Mouse (Mus musculus) forebrain, postnatal 0 days (tissue): ENCODE measurements around the gene Pkm. TPM values are rescaled to one million over a fixed set of nuclear protein-coding genes. Genes with fewer than 3 reads are reported as not detected.

Experiments
- ATAC-seq: fragments of 200-750 bp; cut with Nextera tagmentation; 2 replicates; pipeline ENCODE4 v1.8.0; 2017; ENCODE audit warnings: mild to moderate bottlenecking, moderate library complexity
- DNase-seq: peaks from one replicate; pipeline ENCODE4 v3.0.0-alpha.2; 2015
- H3K27ac ChIP-seq: fragments of 300-500 bp; sonication (generic); 2 replicates; pipeline ENCODE4 v1.5.1; 2014; ENCODE audit warnings: low read depth, mild to moderate bottlenecking, antibody characterized with exemption, low read length, moderate library complexity, mixed read lengths
- H3K27me3 ChIP-seq: fragments of 300-500 bp; sonication (generic); 2 replicates; pipeline ENCODE4 v1.6.1; 2014; ENCODE audit warnings: mild to moderate bottlenecking, low read length, mixed read lengths; ENCODE audit not compliant: insufficient read depth
- H3K36me3 ChIP-seq: fragments of 300-500 bp; sonication (generic); 2 replicates; pipeline ENCODE4 v1.6.1; 2014; ENCODE audit warnings: mild to moderate bottlenecking, moderate library complexity; ENCODE audit not compliant: insufficient read depth
- H3K4me1 ChIP-seq: fragments of 300-500 bp; sonication (generic); 2 replicates; pipeline ENCODE4 v1.6.1; 2014; ENCODE audit warnings: antibody characterized with exemption; ENCODE audit not compliant: insufficient read depth
- H3K4me2 ChIP-seq: fragments of 300-500 bp; sonication (generic); 2 replicates; pipeline ENCODE4 v1.6.1; 2014; ENCODE audit warnings: low read depth, mild to moderate bottlenecking, moderate library complexity
- H3K4me3 ChIP-seq: fragments of 300-500 bp; sonication (generic); 2 replicates; pipeline ENCODE4 v1.5.1; 2014; ENCODE audit warnings: low read depth, low read length, mixed read lengths
- H3K9ac ChIP-seq: fragments of 300-500 bp; sonication (generic); 2 replicates; pipeline ENCODE4 v1.6.1; 2014; ENCODE audit warnings: mild to moderate bottlenecking
- H3K9me3 ChIP-seq: fragments of 300-500 bp; sonication (generic); 2 replicates; pipeline ENCODE4 v1.6.1; 2016; ENCODE audit warnings: low read length
- CTCF ChIP-seq: sonication (generic); IDR thresholded peaks from 2 replicates; pipeline ENCODE4 v1.5.1; 2016; ENCODE audit warnings: antibody characterized with exemption, control low read depth, low read depth
- WGBS: fragments of 180-500 bp; shearing (Covaris S2); extraction: QIAGEN DNeasy Blood & Tissue Kit; methylation state at CpG from one replicate; pipeline ENCODE4 v1.1.7; 2014; 5-methylcytosine and 5-hydroxymethylcytosine counted together
- polyA plus RNA-seq: library from polyadenylated mRNA; unstranded; fragments of >200 nt; fragmentation: Nextera tagmentation; extraction: Ambion mirVana; gene quantifications from 2 replicates; pipeline ENCODE4 v1.2.1, GENCODE M21; 2015
- total RNA-seq: library from RNA; depleted of rRNA; stranded (reverse); fragments of >200 nt; gene quantifications from 2 replicates; pipeline ENCODE4 v1.2.3, GENCODE M21; 2014

Gene Pkm
- total and polyA plus RNA-seq, 2 experiments from 2014 or later = 762 to 783 TPM

DNA sequence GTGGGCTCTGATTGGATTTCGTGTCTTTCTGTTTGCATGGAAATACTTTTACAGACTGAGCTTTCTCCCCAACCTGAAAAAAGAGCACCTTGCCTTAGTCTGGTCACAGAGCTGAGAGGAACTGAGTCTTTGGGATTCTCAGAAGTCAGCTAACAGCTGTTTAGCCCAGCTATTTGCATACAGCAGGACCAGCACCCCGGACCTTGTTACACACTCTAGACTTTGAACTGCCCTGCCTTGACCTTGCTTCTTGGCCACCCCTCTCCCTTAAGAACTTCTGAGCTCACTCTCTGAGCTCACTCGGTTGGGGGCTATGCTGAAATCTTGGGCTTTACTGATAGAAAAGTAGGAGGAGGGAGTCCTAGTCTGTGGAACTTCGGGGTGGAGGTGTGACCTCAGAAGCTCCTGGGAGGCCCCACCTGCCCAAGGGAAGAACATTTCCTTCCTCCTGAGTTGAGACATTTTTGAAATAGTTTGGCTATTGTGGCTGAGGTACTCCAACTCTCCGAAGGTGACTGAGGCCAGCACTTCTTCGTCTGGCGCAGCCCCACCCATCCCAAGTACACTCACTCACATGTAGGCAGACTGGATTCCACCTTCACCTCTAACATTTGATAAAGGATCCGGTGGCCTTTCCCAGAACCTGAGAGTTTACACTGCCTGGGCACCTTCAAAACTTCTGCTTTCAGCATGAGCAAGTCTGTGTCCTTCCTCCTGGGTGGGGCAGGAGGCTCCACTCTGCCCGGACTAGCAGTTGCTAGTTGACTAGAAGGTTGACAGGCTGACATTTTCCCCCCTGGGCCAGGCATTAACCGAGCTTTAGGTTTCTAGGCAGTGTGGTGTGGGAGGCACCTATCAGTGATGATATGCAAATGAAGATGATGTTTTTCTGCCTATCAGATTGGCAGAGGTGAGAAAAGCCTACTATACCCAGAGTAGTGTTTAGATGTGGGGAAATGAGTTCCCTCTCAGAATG lies 51.0 kb downstream of the Pkm start:
- Histone ChIP-seq H3K4me3 (no peak overlapping the region), H3K9me3 (no peaks in the 10 kb centered on the region), H3K9ac (no peak overlapping the region), H3K27me3 (no peaks in the 10 kb centered on the region), H3K36me3 (0 out of 2 replicates have a peak, but pooled peaks cover 4% of the 10 kb centered on the region), H3K27ac (no peak overlapping the region), H3K4me1 (no peaks in the 10 kb centered on the region), H3K4me2 (no peak overlapping the region)
- DNase-seq = no peak
- ATAC-seq = no peak
- TF ChIP-seq CTCF = no peak
- WGBS = 67% methylated on average over 10 of the region's 10 CpGs

DNA sequence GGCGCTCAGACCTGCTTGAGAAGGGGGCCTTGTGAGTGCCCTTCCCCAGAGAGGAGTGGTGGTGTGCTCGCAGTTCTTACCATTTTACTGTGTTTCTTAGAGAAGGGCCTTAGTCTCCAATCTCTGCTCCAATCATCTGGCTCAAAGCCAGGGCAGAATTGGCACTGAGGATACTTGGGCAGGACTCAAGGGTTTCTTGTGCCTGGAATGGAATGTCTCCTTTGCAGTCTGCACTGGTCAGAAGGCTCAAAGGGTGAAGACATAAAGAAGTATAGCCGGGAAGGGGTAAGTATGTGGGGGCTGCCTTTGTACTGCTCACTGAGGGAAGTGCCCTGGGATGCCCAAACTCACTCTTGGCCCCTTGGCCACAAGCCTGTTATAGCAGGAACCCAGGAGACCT lies 53.1 kb downstream of the Pkm start:
- 66% methylated on average over 3 of the region's 3 CpGs for WGBS
- H3K4me2 ChIP-seq = no peak overlapping the region
- H3K27ac ChIP-seq = no peak overlapping the region
- H3K9ac ChIP-seq = no peak overlapping the region
- no peaks in the 10 kb centered on the region for H3K4me1 ChIP-seq
- DNase-seq (no peak), ATAC-seq (no peak)
- no peak for TF ChIP-seq CTCF
- no peaks in the 10 kb centered on the region for H3K27me3 ChIP-seq
- H3K4me3 ChIP-seq = no peak overlapping the region
- peaks cover 4% of the 10 kb centered on the region; the same call in 1 of the 2 replicates for H3K36me3 ChIP-seq
- H3K9me3 ChIP-seq = no peaks in the 10 kb centered on the region

DNA sequence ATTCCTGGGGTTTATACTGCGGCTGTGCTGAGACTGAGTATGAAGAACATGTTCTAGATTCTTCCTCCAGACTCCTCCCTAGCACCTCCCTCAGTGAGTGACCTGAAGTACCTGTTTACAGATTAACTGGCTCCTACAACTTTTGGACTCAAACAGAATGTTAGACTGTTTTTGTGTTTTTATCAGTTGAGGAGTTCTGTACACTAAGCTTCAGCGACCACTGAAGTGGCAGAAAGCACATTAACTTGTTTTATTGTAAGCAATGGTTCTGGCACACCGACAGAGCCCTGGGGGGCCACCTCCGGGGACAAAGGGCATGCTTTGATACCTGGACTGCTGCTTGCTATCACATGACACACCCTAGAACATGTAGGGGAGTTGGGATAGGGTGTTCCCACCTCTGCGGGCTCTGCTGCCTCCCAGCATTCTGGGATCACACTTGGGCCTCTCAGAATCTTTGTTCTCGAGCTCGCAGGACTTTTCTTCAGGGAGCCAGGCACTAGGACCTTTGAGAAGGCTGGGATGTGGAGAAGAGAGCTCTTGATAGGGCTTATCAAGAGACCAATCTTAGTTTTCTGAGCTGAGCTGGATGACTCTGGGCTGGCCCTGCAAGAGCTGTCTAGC lies 60.2 kb downstream of the Pkm start:
- no peaks in the 10 kb centered on the region for H3K9me3 ChIP-seq
- no peak for TF ChIP-seq CTCF
- peaks cover 4% of the 10 kb centered on the region; the same call in 1 of the 2 replicates for H3K36me3 ChIP-seq
- ATAC-seq (no peak), DNase-seq (no peak)
- H3K9ac ChIP-seq = no peak overlapping the region
- no peaks in the 10 kb centered on the region for H3K4me1 ChIP-seq
- no peak overlapping the region for H3K4me3 ChIP-seq
- 74% methylated on average over 7 of the region's 7 CpGs for WGBS
- H3K27ac ChIP-seq = no peak overlapping the region
- H3K27me3 ChIP-seq = no peaks in the 10 kb centered on the region
- no peak overlapping the region for H3K4me2 ChIP-seq

DNA sequence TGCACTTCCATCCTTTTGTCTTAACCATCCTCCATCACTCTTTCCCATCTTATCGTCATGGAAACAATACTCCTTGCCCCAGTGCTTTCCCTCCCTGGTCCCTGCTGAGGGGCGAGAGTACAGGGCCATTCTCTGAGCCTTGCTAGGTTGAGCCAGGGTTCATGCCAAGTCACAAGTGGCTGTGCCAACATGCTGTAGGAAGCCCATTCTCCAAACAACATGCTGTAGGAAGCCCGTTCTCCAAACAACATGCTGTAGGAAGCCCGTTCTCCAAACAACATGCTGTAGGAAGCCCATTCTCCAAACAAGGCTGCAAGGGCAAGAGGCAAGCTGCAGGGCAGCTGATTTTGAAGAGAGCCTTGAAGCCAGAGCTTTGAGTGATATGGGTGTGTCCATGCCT lies 62.1 kb downstream of the Pkm start:
- no peak overlapping the region for H3K4me2 ChIP-seq
- TF ChIP-seq CTCF = no peak
- H3K27me3 ChIP-seq = no peaks in the 10 kb centered on the region; the same call in 1 of the 2 replicates
- DNase-seq (no peak), ATAC-seq (no peak)
- no peak overlapping the region for H3K4me3 ChIP-seq
- no peak overlapping the region for H3K9ac ChIP-seq
- H3K27ac ChIP-seq = no peak overlapping the region
- 81% methylated on average over 4 of the region's 4 CpGs for WGBS
- no peaks in the 10 kb centered on the region for H3K9me3 ChIP-seq
- H3K4me1 ChIP-seq = no peaks in the 10 kb centered on the region
- H3K36me3 ChIP-seq = no peaks in the 10 kb centered on the region; the same call in 1 of the 2 replicates

DNA sequence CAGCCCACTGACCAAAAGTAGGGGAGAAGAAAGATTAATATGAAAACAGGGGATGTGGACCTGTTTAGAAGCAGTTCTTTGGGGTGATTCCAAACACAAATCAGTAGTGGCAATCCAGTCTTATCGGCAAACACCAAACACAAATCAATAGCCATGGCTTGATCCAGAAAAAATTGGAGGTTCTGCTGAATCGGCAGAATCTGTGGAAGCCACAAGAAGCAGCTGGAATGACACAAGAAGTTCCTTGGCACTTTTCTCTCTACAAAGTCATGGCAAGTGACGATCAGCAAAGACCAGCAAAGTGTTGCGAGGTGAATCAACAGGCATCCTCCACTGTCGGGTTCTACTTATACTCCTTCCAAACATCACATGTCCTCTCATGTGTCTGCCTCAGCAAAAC lies 65.0 kb downstream of the Pkm start:
- H3K27ac ChIP-seq = no peak overlapping the region
- no peaks in the 10 kb centered on the region; the same call in 1 of the 2 replicates for H3K27me3 ChIP-seq
- H3K4me3 ChIP-seq = no peak overlapping the region
- no peaks in the 10 kb centered on the region for H3K36me3 ChIP-seq
- ATAC-seq (no peak), DNase-seq (no peak)
- H3K9ac ChIP-seq = no peak overlapping the region
- no peaks in the 10 kb centered on the region; the same call in 1 of the 2 replicates for H3K4me1 ChIP-seq
- H3K4me2 ChIP-seq = no peak overlapping the region
- H3K9me3 ChIP-seq = no peaks in the 10 kb centered on the region
- WGBS = 92% methylated on average over 5 of the region's 5 CpGs
- TF ChIP-seq CTCF = no peak

DNA sequence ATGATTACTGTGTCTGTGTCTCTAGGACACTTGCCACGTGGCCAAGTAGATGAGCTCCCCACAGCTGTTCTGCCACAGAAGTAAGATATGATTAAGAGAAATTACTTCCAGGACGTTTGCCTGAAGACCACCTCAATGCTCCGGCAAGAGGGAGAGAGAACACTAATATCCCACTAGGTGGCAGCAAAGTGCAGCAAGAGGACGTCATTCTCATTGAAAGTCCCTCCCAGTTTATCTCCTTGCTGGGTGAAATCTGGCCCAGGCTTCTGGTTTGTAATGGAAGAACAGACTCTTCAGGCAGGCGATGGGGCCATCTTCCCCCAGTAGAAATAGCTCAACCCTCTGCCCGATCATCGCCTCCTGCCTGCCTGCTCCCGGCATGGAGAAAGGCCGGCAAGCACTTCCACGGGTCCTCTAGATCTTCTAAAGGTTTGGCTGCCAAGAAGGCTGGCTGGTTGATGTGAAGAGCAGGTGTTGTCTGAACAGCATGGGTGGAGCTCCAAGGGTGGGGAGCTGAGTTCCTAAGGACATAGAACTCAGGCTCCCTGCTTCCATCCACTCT lies 67.0 kb downstream of the Pkm start:
- peak overlapping the region; percentile 28 for H3K4me3 ChIP-seq
- H3K9me3 ChIP-seq = no peaks in the 10 kb centered on the region
- peak overlapping the region; percentile 52 for H3K4me2 ChIP-seq
- WGBS = 9% methylated on average over 10 of the region's 10 CpGs
- TF ChIP-seq CTCF = peak; percentile 94
- H3K9ac ChIP-seq = peak overlapping the region; percentile 51
- H3K36me3 ChIP-seq = no peaks in the 10 kb centered on the region
- ATAC-seq (peak; percentile 93), DNase-seq (peak; percentile 91)
- H3K4me1 ChIP-seq = no peaks in the 10 kb centered on the region; the same call in 1 of the 2 replicates
- H3K27me3 ChIP-seq = no peaks in the 10 kb centered on the region; the same call in 1 of the 2 replicates
- H3K27ac ChIP-seq = peak overlapping the region; percentile 42; the same call in 1 of the 2 replicates
